Mouse (Mus musculus) hindbrain, postnatal 0 days (tissue): Measurements from ENCODE around the gene Wwtr1. TPM values are rescaled to one million over a fixed set of nuclear protein-coding genes. Genes with fewer than 3 reads are reported as not detected.

ENCODE experiments used
- ATAC-seq: fragments of 200-750 bp; cut with Nextera tagmentation; 2 replicates; pipeline ENCODE4 v1.8.0; 2017; ENCODE audit warnings: mild to moderate bottlenecking, moderate TSS enrichment, moderate library complexity
- DNase-seq: peaks from one replicate; pipeline ENCODE4 v3.0.0-alpha.2; 2015; ENCODE audit warnings: low spot score
- H3K27ac ChIP-seq: fragments of 300-500 bp; sonication (generic); 2 replicates; pipeline ENCODE4 v1.5.1; 2014; ENCODE audit warnings: mild to moderate bottlenecking
- H3K27me3 ChIP-seq: fragments of 300-500 bp; sonication (generic); 2 replicates; pipeline ENCODE4 v1.6.1; 2014; ENCODE audit warnings: low read length, mixed read lengths; ENCODE audit not compliant: insufficient read depth
- H3K36me3 ChIP-seq: fragments of 300-500 bp; sonication (generic); 2 replicates; pipeline ENCODE4 v1.6.1; 2014; ENCODE audit warnings: low read length, mixed read lengths; ENCODE audit not compliant: insufficient read depth
- H3K4me1 ChIP-seq: fragments of 300-500 bp; sonication (generic); 2 replicates; pipeline ENCODE4 v1.6.1; 2014; ENCODE audit warnings: antibody characterized with exemption, low read length, mixed read lengths; ENCODE audit not compliant: insufficient read depth
- H3K4me2 ChIP-seq: fragments of 300-500 bp; sonication (generic); 2 replicates; pipeline ENCODE4 v1.6.1; 2014; ENCODE audit warnings: low read depth, mild to moderate bottlenecking, low read length, moderate library complexity, mixed read lengths
- H3K4me3 ChIP-seq: fragments of 300-500 bp; sonication (generic); 2 replicates; pipeline ENCODE4 v1.5.1; 2014; ENCODE audit warnings: low read length
- H3K9ac ChIP-seq: fragments of 300-500 bp; sonication (generic); replicated peaks from 2 replicates; pipeline ENCODE4 v1.6.1; 2014; ENCODE audit warnings: mild to moderate bottlenecking, low read length, moderate library complexity, mixed read lengths
- H3K9me3 ChIP-seq: fragments of 300-500 bp; sonication (generic); 2 replicates; pipeline ENCODE4 v1.6.1; 2016; ENCODE audit warnings: low read length, mixed read lengths
- CTCF ChIP-seq: IDR thresholded peaks from 2 replicates; pipeline ENCODE4 v1.5.1; 2016; ENCODE audit warnings: antibody characterized with exemption, control low read depth, low read depth
- WGBS: fragments of 180-500 bp; shearing (Covaris S2); extraction: QIAGEN DNeasy Blood & Tissue Kit; methylation state at CpG from one replicate; pipeline ENCODE4 v1.1.7; 2014; 5-methylcytosine and 5-hydroxymethylcytosine counted together
- polyA plus RNA-seq: library from polyadenylated mRNA; unstranded; fragments of >200 nt; fragmentation: Nextera tagmentation; extraction: Ambion mirVana; gene quantifications from 2 replicates; pipeline ENCODE4 v1.2.1, GENCODE M21; 2015
- total RNA-seq: library from RNA; depleted of rRNA; stranded (reverse); fragments of >200 nt; gene quantifications from 2 replicates; pipeline ENCODE4 v1.2.3, GENCODE M21; 2014

Wwtr1 gene
- total and polyA plus RNA-seq, 2 experiments from 2014 or later = 11.1 to 33.1 TPM

GRCm38 (mm10) chr3:57550468-57551185, 25.1 kb downstream of the Wwtr1 start:
- no peak for ATAC-seq
- H3K27me3 ChIP-seq = no peaks in the 10 kb centered on the region
- no peak for DNase-seq
- no peak for TF ChIP-seq CTCF
- no peak overlapping the region for H3K4me3 ChIP-seq
- WGBS = 70% methylated on average over 5 of the region's 5 CpGs
- no peak overlapping the region for H3K27ac ChIP-seq
- H3K4me2 ChIP-seq = no peak overlapping the region
- no peaks in the 10 kb centered on the region for H3K9me3 ChIP-seq
- H3K36me3 ChIP-seq = no peaks in the 10 kb centered on the region
- no peaks in the 10 kb centered on the region for H3K4me1 ChIP-seq
- H3K9ac ChIP-seq = no peak overlapping the region

GRCm38 (mm10) chr3:57544154-57544553, 31.6 kb downstream of the Wwtr1 start:
- Histone ChIP-seq H3K4me3 (no peak overlapping the region), H3K9me3 (no peaks in the 10 kb centered on the region), H3K4me1 (no peaks in the 10 kb centered on the region), H3K9ac (no peak overlapping the region), H3K4me2 (no peak overlapping the region), H3K27ac (no peak overlapping the region), H3K27me3 (no peaks in the 10 kb centered on the region), H3K36me3 (no peaks in the 10 kb centered on the region)
- 80% methylated on average over 9 of the region's 9 CpGs for WGBS
- DNase-seq (no peak), ATAC-seq (no peak)
- TF ChIP-seq CTCF = no peak

- Histone ChIP-seq H3K36me3 (no peaks in the 10 kb centered on the region), H3K4me1 (no peaks in the 10 kb centered on the region), H3K4me3 (no peak overlapping the region), H3K9ac (no peak overlapping the region), H3K4me2 (no peak overlapping the region), H3K27me3 (no peaks in the 10 kb centered on the region), H3K27ac (no peak overlapping the region), H3K9me3 (no peaks in the 10 kb centered on the region)
- DNase-seq (no peak), ATAC-seq (no peak)
- TF ChIP-seq CTCF = no peak
These were observed 32.8 kb downstream of the Wwtr1 start for GRCm38 (mm10) chr3:57542848-57543380.

DNA sequence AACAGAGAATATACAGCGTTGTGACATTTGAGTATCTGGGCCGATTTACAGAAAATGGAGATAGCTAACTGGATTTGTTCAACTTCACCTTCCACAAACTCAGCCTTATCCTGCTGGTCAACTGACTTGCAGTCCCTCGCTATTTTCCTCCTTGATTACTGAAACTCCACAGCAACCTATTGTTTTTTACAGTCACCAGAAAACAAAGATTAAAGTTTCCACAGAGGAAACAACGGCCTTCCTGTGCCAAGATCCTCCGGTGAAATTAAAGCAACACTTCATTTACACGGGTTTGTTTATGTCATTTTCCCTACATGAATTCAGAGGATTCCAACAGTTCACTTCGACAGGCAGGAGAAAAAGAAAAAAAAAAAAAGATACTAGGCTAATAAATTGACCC, 34.5 kb downstream of the Wwtr1 start:
- WGBS = 44% methylated on average over 7 of the region's 7 CpGs
- ATAC-seq = no peak
- no peak overlapping the region for H3K27ac ChIP-seq
- no peak overlapping the region for H3K4me2 ChIP-seq
- H3K27me3 ChIP-seq = no peaks in the 10 kb centered on the region
- no peak overlapping the region for H3K4me3 ChIP-seq
- no peaks in the 10 kb centered on the region for H3K9me3 ChIP-seq
- DNase-seq = no peak
- no peaks in the 10 kb centered on the region for H3K4me1 ChIP-seq
- H3K9ac ChIP-seq = no peak overlapping the region
- no peak for TF ChIP-seq CTCF
- no peaks in the 10 kb centered on the region for H3K36me3 ChIP-seq

- TF ChIP-seq CTCF = no peak
- WGBS = 66% methylated on average over 2 of the region's 2 CpGs
- Histone ChIP-seq H3K27ac (no peak overlapping the region), H3K4me1 (no peaks in the 10 kb centered on the region), H3K27me3 (no peaks in the 10 kb centered on the region), H3K9ac (no peak overlapping the region), H3K4me3 (no peak overlapping the region), H3K36me3 (no peaks in the 10 kb centered on the region), H3K9me3 (no peaks in the 10 kb centered on the region), H3K4me2 (no peak overlapping the region)
- DNase-seq (no peak), ATAC-seq (no peak)
These were observed 35.2 kb downstream of the Wwtr1 start for GRCm38 (mm10) chr3:57540474-57540873.

- H3K4me2 ChIP-seq = no peak overlapping the region
- no peak overlapping the region for H3K27ac ChIP-seq
- H3K9me3 ChIP-seq = no peaks in the 10 kb centered on the region
- DNase-seq (no peak), ATAC-seq (no peak)
- WGBS = 78% methylated on average over 13 of the region's 13 CpGs
- TF ChIP-seq CTCF = no peak
- no peak overlapping the region for H3K4me3 ChIP-seq
- no peak overlapping the region for H3K9ac ChIP-seq
- no peaks in the 10 kb centered on the region for H3K4me1 ChIP-seq
- no peaks in the 10 kb centered on the region for H3K36me3 ChIP-seq
- no peaks in the 10 kb centered on the region for H3K27me3 ChIP-seq
These were observed 40.1 kb downstream of the Wwtr1 start for GRCm38 (mm10) chr3:57535483-57536185.

DNA sequence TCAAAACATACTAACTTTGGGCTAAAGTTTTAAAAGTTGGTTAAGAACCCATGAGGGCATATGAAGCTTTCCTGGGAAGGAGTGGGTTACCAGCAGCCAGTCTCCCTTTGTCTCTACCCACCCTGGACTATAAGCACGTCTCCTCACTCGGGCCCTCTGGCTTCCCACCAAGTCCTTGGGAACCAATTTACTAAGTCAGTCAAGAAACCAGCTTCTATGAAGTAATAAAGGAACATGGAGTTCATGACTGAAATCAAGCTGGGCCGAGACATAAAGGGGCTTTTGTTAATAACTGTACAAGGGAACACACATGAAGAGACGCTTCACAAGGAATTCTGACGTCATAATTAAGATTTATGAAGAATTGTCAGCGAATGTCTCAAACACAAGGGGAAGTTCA, 41.3 kb downstream of the Wwtr1 start:
- WGBS = 35% methylated on average over 6 of the region's 6 CpGs
- ATAC-seq (peak; percentile 85), DNase-seq (peak; percentile 60)
- H3K9me3 ChIP-seq = no peaks in the 10 kb centered on the region
- H3K27me3 ChIP-seq = no peaks in the 10 kb centered on the region
- no peaks in the 10 kb centered on the region for H3K36me3 ChIP-seq
- no peak overlapping the region for H3K27ac ChIP-seq
- H3K9ac ChIP-seq = no peak overlapping the region
- H3K4me3 ChIP-seq = no peak overlapping the region
- H3K4me2 ChIP-seq = no peak overlapping the region
- no peak for TF ChIP-seq CTCF
- no peaks in the 10 kb centered on the region for H3K4me1 ChIP-seq
